Mouse (Mus musculus) skeletal muscle tissue, adult 2 months (tissue): ENCODE results near the gene Crtc3.

Experiments used
- DNase-seq: peaks from one replicate; pipeline ENCODE4 v3.0.0-alpha.2; 2012; ENCODE audit warnings: low read depth, low spot score

Crtc3 gene

GRCm38 (mm10) chr7:80641497-80641896, 47.2 kb downstream of the Crtc3 start:
- no peak for DNase-seq

GRCm38 (mm10) chr7:80639981-80640380, 48.7 kb downstream of the Crtc3 start:
- no peak for DNase-seq

- DNase-seq: no peak
These were observed 50.2 kb downstream of the Crtc3 start for GRCm38 (mm10) chr7:80638460-80638859.

GRCm38 (mm10) chr7:80636953-80637800, 51.5 kb downstream of the Crtc3 start:
- DNase-seq: no peak

- no peak for DNase-seq
These were observed 52.3 kb downstream of the Crtc3 start for GRCm38 (mm10) chr7:80636288-80636952.

GRCm38 (mm10) chr7:80635866-80636265, 52.8 kb downstream of the Crtc3 start:
- DNase-seq: no peak

- DNase-seq: no peak
These were observed 53.9 kb downstream of the Crtc3 start for GRCm38 (mm10) chr7:80634741-80635140.

GRCm38 (mm10) chr7:80633635-80634034, 55.0 kb downstream of the Crtc3 start:
- DNase-seq: no peak

GRCm38 (mm10) chr7:80631993-80632392, 56.7 kb downstream of the Crtc3 start:
- no peak for DNase-seq

- DNase-seq: no peak
These were observed 57.3 kb downstream of the Crtc3 start for GRCm38 (mm10) chr7:80631405-80631804.

GRCm38 (mm10) chr7:80629369-80629768, 59.3 kb downstream of the Crtc3 start:
- DNase-seq: no peak

GRCm38 (mm10) chr7:80628708-80629183, 59.9 kb downstream of the Crtc3 start:
- peak; percentile 56 for DNase-seq

- no peak for DNase-seq
These were observed 61.7 kb downstream of the Crtc3 start for GRCm38 (mm10) chr7:80626943-80627342.

GRCm38 (mm10) chr7:80625841-80626240, 62.8 kb downstream of the Crtc3 start:
- peak; percentile 81 for DNase-seq

GRCm38 (mm10) chr7:80623276-80623675, 65.4 kb downstream of the Crtc3 start:
- DNase-seq: no peak

GRCm38 (mm10) chr7:80616096-80616495, 72.6 kb downstream of the Crtc3 start:
- DNase-seq: no peak

GRCm38 (mm10) chr7:80614042-80614441, 74.6 kb downstream of the Crtc3 start:
- no peak for DNase-seq

- peak; percentile 48 for DNase-seq
These were observed 76.4 kb downstream of the Crtc3 start for GRCm38 (mm10) chr7:80612191-80612787.

- no peak for DNase-seq
These were observed 77.0 kb downstream of the Crtc3 start for GRCm38 (mm10) chr7:80611646-80612045.

- no peak for DNase-seq
These were observed 81.2 kb downstream of the Crtc3 start for GRCm38 (mm10) chr7:80607503-80607902.

GRCm38 (mm10) chr7:80606435-80606834, 82.2 kb downstream of the Crtc3 start:
- no peak for DNase-seq

GRCm38 (mm10) chr7:80605557-80605930, 83.1 kb downstream of the Crtc3 start:
- DNase-seq: no peak
